Mouse (Mus musculus) small intestine, adult 2 months (tissue): ENCODE results near the gene Ccdc182.
A peak's percentile ranks its signal among the peaks of the same experiment; 100 is the strongest.

Experiments
- CTCF ChIP-seq: fragments of 200-500 bp; IDR thresholded peaks from 2 replicates; pipeline ENCODE4 v1.5.1; 2012; ENCODE audit warnings: low read depth, mild to moderate bottlenecking, control low read depth, inconsistent platforms, low read length, moderate library complexity, mixed read lengths; ENCODE audit not compliant: insufficient replicate concordance, insufficient read length; ENCODE audit errors: extremely low read depth
- POLR2A ChIP-seq: fragments of 200-500 bp; IDR thresholded peaks from 2 replicates; pipeline ENCODE4 v1.6.1; 2012; ENCODE audit warnings: low read depth, mild to moderate bottlenecking, control low read depth, inconsistent platforms, low read length, moderate library complexity

DNA sequence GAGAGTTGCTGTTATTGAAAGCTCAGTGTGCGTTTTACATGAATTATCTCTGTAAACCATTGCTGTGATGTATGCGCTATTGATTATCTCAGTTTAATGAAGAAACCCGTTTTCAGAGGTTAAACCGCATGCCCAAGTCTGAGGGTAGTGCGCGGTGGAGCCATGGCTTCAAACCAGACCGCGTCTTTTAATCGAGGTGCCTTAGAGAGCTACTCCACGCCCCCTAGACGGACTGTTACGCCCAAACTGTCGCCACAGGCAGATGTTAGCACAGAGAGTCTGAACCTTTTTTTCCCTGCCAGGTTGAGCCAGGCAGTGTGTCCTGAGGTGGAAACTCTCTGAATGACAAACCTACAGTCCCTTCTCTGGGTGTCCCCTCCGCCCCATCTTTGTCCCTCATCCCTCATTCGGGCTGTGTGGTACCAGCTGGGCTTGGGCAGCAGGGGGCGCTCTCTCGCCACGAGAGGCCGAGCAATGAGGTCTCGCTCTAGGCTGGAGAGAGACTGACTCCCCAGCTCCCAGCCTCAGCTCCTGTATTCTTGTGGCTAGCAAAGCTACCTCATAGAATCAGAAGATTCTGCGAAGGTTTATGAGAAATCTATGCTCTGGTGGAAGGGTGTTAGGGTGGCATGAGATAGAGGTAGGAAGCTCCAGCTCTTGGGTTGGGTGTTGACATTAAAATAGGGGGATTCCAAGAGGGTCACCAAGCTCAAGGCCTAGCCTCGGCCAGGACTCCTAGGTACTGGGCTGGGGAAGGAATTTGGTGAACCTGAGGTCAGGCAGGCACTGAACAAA, 41.7 kb upstream of the Ccdc182 start:
- TF ChIP-seq CTCF (peak; percentile 97), POLR2A (no peak)
